Mouse (Mus musculus) midbrain, embryonic 12.5 days (tissue): Measurements from ENCODE around the gene Atp5g3. TPM values are rescaled to one million over a fixed set of nuclear protein-coding genes. Genes with fewer than 3 reads are reported as not detected.

Experiments used
- ATAC-seq: fragments of 200-750 bp; cut with Nextera tagmentation; 2 replicates; pipeline ENCODE4 v1.8.0; 2017; ENCODE audit warnings: low read depth, moderate TSS enrichment, moderate library complexity; ENCODE audit not compliant: low FRiP score
- H3K27ac ChIP-seq: fragments of 300-500 bp; sonication (generic); replicated peaks from 2 replicates; pipeline ENCODE4 v1.5.1; 2016; ENCODE audit warnings: mild to moderate bottlenecking
- H3K27me3 ChIP-seq: fragments of 300-500 bp; sonication (generic); 2 replicates; pipeline ENCODE4 v1.6.1; 2016; ENCODE audit warnings: mild to moderate bottlenecking
- H3K36me3 ChIP-seq: fragments of 300-500 bp; sonication (generic); 2 replicates; pipeline ENCODE4 v1.6.1; 2016
- H3K4me1 ChIP-seq: fragments of 300-500 bp; sonication (generic); 2 replicates; pipeline ENCODE4 v1.6.1; 2016
- H3K4me2 ChIP-seq: fragments of 300-500 bp; sonication (generic); replicated peaks from 2 replicates; pipeline ENCODE4 v1.6.1; 2016; ENCODE audit warnings: mild to moderate bottlenecking, moderate library complexity
- H3K4me3 ChIP-seq: fragments of 300-500 bp; sonication (generic); 2 replicates; pipeline ENCODE4 v1.5.1; 2016; ENCODE audit warnings: mild to moderate bottlenecking
- H3K9ac ChIP-seq: fragments of 300-500 bp; sonication (generic); replicated peaks from 2 replicates; pipeline ENCODE4 v1.6.1; 2016; ENCODE audit warnings: mild to moderate bottlenecking, moderate library complexity
- H3K9me3 ChIP-seq: fragments of 300-500 bp; sonication (generic); 2 replicates; pipeline ENCODE4 v1.6.1; 2016; ENCODE audit warnings: mild to moderate bottlenecking
- WGBS: fragments of 180-500 bp; shearing (Covaris S2); methylation state at CpG from one replicate; pipeline ENCODE4 v1.1.7; 2016; 5-methylcytosine and 5-hydroxymethylcytosine counted together
- polyA plus RNA-seq: library from polyadenylated mRNA; unstranded; fragments of >200 nt; fragmentation: Nextera tagmentation; extraction: Ambion mirVana; gene quantifications from 2 replicates; pipeline ENCODE4 v1.2.1, GENCODE M21; 2016

The Atp5g3 gene
- polyA plus RNA-seq, 1 experiment from 2014 or later, result 697 TPM

- no peaks in the 10 kb centered on the region for H3K27me3 ChIP-seq
- no peaks in the 10 kb centered on the region for H3K9me3 ChIP-seq
- H3K27ac ChIP-seq, result peak overlapping the region; percentile 87
- H3K36me3 ChIP-seq, result no peaks in the 10 kb centered on the region; the same call in 1 of the 2 replicates
- H3K4me1 ChIP-seq, result peaks cover 8% of the 10 kb centered on the region; the same call in 1 of the 2 replicates
- peak overlapping the region; percentile 96 for H3K4me3 ChIP-seq
- peak overlapping the region; percentile 77; the same call in 1 of the 2 replicates for H3K9ac ChIP-seq
- H3K4me2 ChIP-seq, result peak overlapping the region; percentile 55
- WGBS, result 67% methylated on average over 22 of the region's 22 CpGs
- no peak for ATAC-seq
These were observed 17.5 kb downstream of the Atp5g3 start for GRCm38 (mm10) chr2:73893473-73894270.

DNA sequence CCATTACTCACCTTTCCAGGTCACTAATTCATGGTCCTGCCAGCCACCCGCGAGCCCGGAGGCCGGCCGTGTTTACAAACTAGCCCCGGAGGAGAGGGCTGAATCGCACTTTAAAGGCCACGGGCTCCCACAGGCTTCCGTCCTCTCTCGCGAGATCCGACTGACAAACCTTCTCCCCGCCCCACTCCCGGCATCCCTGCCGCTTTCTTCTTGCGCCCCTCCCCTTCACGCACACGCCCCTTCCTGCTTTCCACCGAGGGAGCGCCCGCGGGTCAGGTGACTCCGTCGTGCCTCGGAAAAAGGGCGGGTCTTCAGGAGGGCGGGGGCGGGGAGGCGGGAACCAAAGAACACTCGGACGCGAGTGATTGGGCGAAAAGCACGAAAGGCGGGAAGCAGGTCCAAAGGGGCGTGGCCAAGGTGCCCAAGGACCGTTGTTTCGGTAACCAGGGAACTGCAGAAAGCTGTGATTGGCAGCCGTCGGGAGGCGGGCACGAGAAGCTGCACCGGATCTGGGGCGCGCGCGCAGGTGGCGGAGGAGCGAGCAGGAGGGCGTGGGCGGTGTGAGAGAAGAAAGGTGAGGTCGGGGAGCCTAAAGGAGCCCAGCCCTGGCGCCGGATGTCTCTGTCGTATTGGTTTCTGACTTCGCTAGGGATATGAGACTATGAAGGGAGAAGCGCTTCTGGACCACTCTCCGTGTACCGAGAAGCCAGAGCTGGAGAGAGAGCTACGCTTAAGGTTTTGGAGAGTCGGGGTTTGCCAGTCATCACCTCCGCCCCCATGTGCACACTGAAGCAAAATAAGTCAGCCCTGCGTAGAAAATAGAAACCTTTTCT, 18.4 kb downstream of the Atp5g3 start, which contains the start of gene Atf2:
TSS of gene Atf2 (minus strand) at position 176 of the 833 bp plus-strand sequence.
- WGBS, result under 1% methylated on average over 59 of the region's 63 CpGs
- H3K27ac ChIP-seq, result peak within 1 kb of the TSS; percentile 95
- H3K27me3 ChIP-seq, result no peaks in the 10 kb centered on the region
- H3K9ac ChIP-seq, result peak within 1 kb of the TSS; percentile 97
- H3K4me2 ChIP-seq, result peak within 1 kb of the TSS; percentile 78
- no peaks in the 10 kb centered on the region; the same call in 1 of the 2 replicates for H3K36me3 ChIP-seq
- H3K4me3 ChIP-seq, result peak within 1 kb of the TSS; percentile 96
- H3K9me3 ChIP-seq, result no peaks in the 10 kb centered on the region
- peak; percentile 95 for ATAC-seq
- H3K4me1 ChIP-seq, result peaks cover 8% of the 10 kb centered on the region; the same call in 1 of the 2 replicates

GRCm38 (mm10) chr2:73891701-73892463, 19.2 kb downstream of the Atp5g3 start:
- peak; percentile 64 for ATAC-seq
- WGBS, result under 1% methylated on average over 54 of the region's 54 CpGs

DNA sequence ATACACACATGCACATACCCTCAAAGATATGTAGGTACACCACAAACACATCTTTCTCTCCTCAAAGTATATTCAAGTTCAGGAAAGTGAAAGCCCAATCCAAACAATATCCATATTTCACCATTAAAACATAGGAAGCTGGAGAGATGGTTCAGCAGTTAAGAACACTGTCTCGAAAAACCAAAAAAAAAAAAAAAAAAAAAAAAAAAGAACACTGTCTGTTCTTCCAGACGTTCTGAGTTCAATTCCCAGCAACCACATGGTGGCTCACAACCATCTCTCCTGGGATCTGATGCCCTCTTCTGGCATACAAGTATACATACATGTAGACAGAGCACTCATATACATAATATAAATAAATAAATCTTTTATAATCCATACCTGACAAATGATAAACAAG, 25.1 kb downstream of the Atp5g3 start:
- Histone ChIP-seq H3K4me3 (no peak overlapping the region), H3K36me3 (no peaks in the 10 kb centered on the region; the same call in 1 of the 2 replicates), H3K9ac (no peak overlapping the region), H3K4me1 (no peaks in the 10 kb centered on the region), H3K9me3 (no peaks in the 10 kb centered on the region), H3K4me2 (no peak overlapping the region), H3K27me3 (no peaks in the 10 kb centered on the region), H3K27ac (no peak overlapping the region)
- WGBS, result 81% methylated on average over 2 of the region's 2 CpGs
- no peak for ATAC-seq

More at GRCm38 (mm10) chr2:73891701-73892463, 19.2 kb downstream of the Atp5g3 start:
- no peaks in the 10 kb centered on the region; the same call in 1 of the 2 replicates for H3K36me3 ChIP-seq
- H3K27me3 ChIP-seq, result no peaks in the 10 kb centered on the region
- H3K27ac ChIP-seq, result peak overlapping the region; percentile 95
- H3K4me3 ChIP-seq, result peak overlapping the region; percentile 96
- H3K9me3 ChIP-seq, result no peaks in the 10 kb centered on the region
- peaks cover 8% of the 10 kb centered on the region; the same call in 1 of the 2 replicates for H3K4me1 ChIP-seq
- H3K4me2 ChIP-seq, result peak overlapping the region; percentile 78
- peak overlapping the region; percentile 97 for H3K9ac ChIP-seq

DNA sequence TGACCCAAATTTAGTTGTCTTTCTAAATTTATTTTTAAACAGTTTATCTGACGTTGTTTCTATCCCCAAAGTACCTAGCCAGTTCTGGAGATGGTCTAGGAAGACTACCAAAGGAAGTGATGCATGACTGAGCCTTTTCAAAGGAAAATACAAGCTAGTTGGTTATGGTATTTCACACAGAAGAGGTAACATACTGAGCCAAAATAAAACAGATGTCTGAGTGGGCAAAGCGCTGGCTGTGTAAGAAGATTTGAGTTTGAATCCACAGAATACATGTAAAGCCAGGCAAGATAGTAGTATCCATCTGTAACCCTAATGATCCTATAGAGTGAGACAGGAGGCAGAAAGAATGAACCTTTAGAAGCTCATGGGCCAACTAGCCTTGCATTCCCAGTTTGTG, 33.2 kb downstream of the Atp5g3 start:
- WGBS, result 89% methylated on average over 2 of the region's 2 CpGs
- Histone ChIP-seq H3K27ac (no peak overlapping the region), H3K9ac (no peak overlapping the region), H3K27me3 (no peaks in the 10 kb centered on the region), H3K36me3 (peaks cover 18% of the 10 kb centered on the region), H3K9me3 (no peaks in the 10 kb centered on the region), H3K4me1 (no peaks in the 10 kb centered on the region), H3K4me3 (no peak overlapping the region), H3K4me2 (no peak overlapping the region)
- no peak for ATAC-seq

- Histone ChIP-seq H3K9me3 (no peaks in the 10 kb centered on the region), H3K4me2 (no peak overlapping the region), H3K27me3 (no peaks in the 10 kb centered on the region), H3K9ac (no peak overlapping the region), H3K36me3 (peaks cover 15% of the 10 kb centered on the region; the same call in 1 of the 2 replicates), H3K4me1 (no peaks in the 10 kb centered on the region), H3K27ac (no peak overlapping the region), H3K4me3 (no peak overlapping the region)
- ATAC-seq, result no peak
- 85% methylated on average over 16 of the region's 16 CpGs for WGBS
These were observed 43.2 kb downstream of the Atp5g3 start for GRCm38 (mm10) chr2:73867764-73868487.

GRCm38 (mm10) chr2:73860046-73860624, 51.0 kb downstream of the Atp5g3 start:
- no peaks in the 10 kb centered on the region for H3K9me3 ChIP-seq
- WGBS, result 95% methylated on average over 4 of the region's 4 CpGs
- H3K9ac ChIP-seq, result no peak overlapping the region
- H3K4me3 ChIP-seq, result no peak overlapping the region
- no peaks in the 10 kb centered on the region for H3K27me3 ChIP-seq
- H3K27ac ChIP-seq, result no peak overlapping the region
- peaks cover 4% of the 10 kb centered on the region; the same call in 1 of the 2 replicates for H3K36me3 ChIP-seq
- no peaks in the 10 kb centered on the region for H3K4me1 ChIP-seq
- ATAC-seq, result no peak
- H3K4me2 ChIP-seq, result no peak overlapping the region

Other genes with a start within 250 kb of the Atp5g3 start
- gene Chn1, start 136.0 kb downstream of the Atp5g3 start, polyA plus RNA-seq, result 75.7 and 81.5 TPM in 2 replicates
- gene Atf2, start 18.7 kb downstream of the Atp5g3 start, polyA plus RNA-seq, result 102 and 115 TPM in 2 replicates